Mouse (Mus musculus): Measurements from ENCODE around the gene Fbxo17. TPM values are rescaled to one million over a fixed set of nuclear protein-coding genes. Genes with fewer than 3 reads are reported as not detected.

The Fbxo17 gene
- 1 to 10 TPM; 1.5 to 2.5 TPM for total RNA-seq (2023)

GRCm38 (mm10) chr7:28716590-28717281 is at the start of gene Fbxo17:
Gene Fbxo17, plus strand, starts transcription at chr7:28716804.

GRCm38 (mm10) chr7:28692545-28693320 is 23.9 kb upstream of the Fbxo17 start, which contains the start of gene Fbxo27:
Gene Fbxo27, plus strand, starts transcription at chr7:28692849.

GRCm38 (mm10) chr7:28741709-28742438 is 25.3 kb downstream of the Fbxo17 start, which contains the start of the genes Mrps12 and Sars2:
Gene Mrps12, minus strand, starts transcription at chr7:28741820.
Gene Sars2, plus strand, starts transcription at chr7:28741992.

GRCm38 (mm10) chr7:28756079-28756478 is 39.5 kb downstream of the Fbxo17 start, which contains the start of gene Ccer2:
Gene Ccer2, plus strand, starts transcription at chr7:28756174.

GRCm38 (mm10) chr7:28766173-28766879 is 49.7 kb downstream of the Fbxo17 start, which contains the start of gene Sirt2:
Gene Sirt2, plus strand, starts transcription at chr7:28766735.

GRCm38 (mm10) chr7:28767462-28767965 is 50.9 kb downstream of the Fbxo17 start, which contains the start of gene Nfkbib:
Gene Nfkbib, minus strand, starts transcription at chr7:28767512.

Other genes starting within 250 kb of the Fbxo17 start
- not detected for gene Ifnl2, start 206.3 kb upstream of the Fbxo17 start, total RNA-seq (2023)
- gene Ifnl3, start 194.0 kb upstream of the Fbxo17 start, total RNA-seq (2023), result not detected
- gene Sycn, start 175.9 kb upstream of the Fbxo17 start, total RNA-seq (2023), result not detected
- not detected for gene Nccrp1, start 169.6 kb upstream of the Fbxo17 start, total RNA-seq (2023)
- gene Samd4b, start 118.7 kb upstream of the Fbxo17 start, total RNA-seq (2023), result 10 to 100 TPM; 47.2 to 57.8 TPM
- 10 to 100 TPM; 14.4 to 15.6 TPM for gene Pak4, start 118.6 kb upstream of the Fbxo17 start, total RNA-seq (2023)
- not detected for gene Acp7, start 85.5 kb upstream of the Fbxo17 start, total RNA-seq (2023)
- gene Fbxo27, start 24.0 kb upstream of the Fbxo17 start, total RNA-seq (2023), result not detected
- gene Mrps12, start 25.0 kb downstream of the Fbxo17 start, total RNA-seq (2023), result 10 to 100 TPM; 19.5 to 24.8 TPM
- gene Sars2, start 25.2 kb downstream of the Fbxo17 start, total RNA-seq (2023), result 10 to 100 TPM; 17.5 to 19.0 TPM
- not detected for gene Ccer2, start 39.4 kb downstream of the Fbxo17 start, total RNA-seq (2023)
- 10 to 100 TPM; 75.3 to 81.8 TPM for gene Sirt2, start 49.9 kb downstream of the Fbxo17 start, total RNA-seq (2023)
- 10 to 100 TPM; 70.4 to 78.1 TPM for gene Nfkbib, start 50.7 kb downstream of the Fbxo17 start, total RNA-seq (2023)
- 1 to 10 TPM; 9.6 to 9.7 TPM for gene Rinl, start 72.2 kb downstream of the Fbxo17 start, total RNA-seq (2023)
- gene Hnrnpl, start 91.7 kb downstream of the Fbxo17 start, total RNA-seq (2023), result 100 to 1,000 TPM; 592 to 659 TPM
- 10 to 100 TPM; 58.4 to 61.7 TPM for gene Ech1, start 108.4 kb downstream of the Fbxo17 start, total RNA-seq (2023)
- gene Lgals4, start 117.0 kb downstream of the Fbxo17 start, total RNA-seq (2023), result 10 to 100 TPM; 17.2 to 19.6 TPM
- not detected for gene Lgals7, start 147.0 kb downstream of the Fbxo17 start, total RNA-seq (2023)
- gene Capn12, start 164.6 kb downstream of the Fbxo17 start, total RNA-seq (2023), result not detected
- 100 to 1,000 TPM; 108 to 109 TPM for gene Actn4, start 245.5 kb downstream of the Fbxo17 start, total RNA-seq (2023)